Mouse (Mus musculus): Measurements from ENCODE around the gene Surf2.
A peak's percentile ranks its signal among the peaks of the same experiment; 100 is the strongest.

Gene Surf2

DNA sequence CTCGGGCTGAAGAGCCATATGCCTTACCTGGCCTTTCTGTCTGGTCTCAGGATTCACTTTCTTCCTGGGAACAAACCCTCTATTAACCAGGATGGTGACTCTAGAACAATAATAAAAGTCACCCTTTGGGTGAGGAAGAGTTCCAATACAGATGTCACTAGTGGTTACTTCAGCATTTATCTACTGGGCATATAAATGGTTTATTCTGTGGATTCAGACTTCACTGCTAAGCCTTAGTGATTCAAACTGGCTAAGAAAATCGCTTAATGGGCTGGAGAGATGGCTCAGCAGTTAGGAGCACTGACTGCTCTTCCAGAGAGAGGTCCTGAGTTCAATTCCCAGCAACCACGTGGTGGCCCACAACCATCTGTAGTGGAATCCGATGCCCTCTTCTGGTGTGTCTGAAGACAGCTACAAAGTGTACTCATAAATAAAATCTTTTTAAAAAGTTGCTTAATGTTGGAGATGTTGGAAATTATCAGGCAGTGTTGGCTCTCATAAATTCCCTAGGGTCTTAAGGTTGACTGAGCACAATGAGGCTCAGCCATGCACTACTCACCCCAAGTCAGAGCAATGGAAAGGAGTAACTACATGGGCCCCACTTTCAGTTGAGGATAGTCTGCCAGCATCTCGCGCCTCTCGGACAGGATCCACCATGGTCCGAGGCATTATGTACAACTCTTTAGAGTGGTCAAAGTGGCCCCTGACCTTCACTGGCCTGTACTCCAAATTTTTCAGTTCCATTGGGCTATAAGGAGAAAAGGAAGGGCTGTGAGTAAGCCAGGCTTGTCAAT is 1.8 kb upstream of the Surf2 start:
- DNase-seq (ENCODE audit: low spot score): no peak

DNA sequence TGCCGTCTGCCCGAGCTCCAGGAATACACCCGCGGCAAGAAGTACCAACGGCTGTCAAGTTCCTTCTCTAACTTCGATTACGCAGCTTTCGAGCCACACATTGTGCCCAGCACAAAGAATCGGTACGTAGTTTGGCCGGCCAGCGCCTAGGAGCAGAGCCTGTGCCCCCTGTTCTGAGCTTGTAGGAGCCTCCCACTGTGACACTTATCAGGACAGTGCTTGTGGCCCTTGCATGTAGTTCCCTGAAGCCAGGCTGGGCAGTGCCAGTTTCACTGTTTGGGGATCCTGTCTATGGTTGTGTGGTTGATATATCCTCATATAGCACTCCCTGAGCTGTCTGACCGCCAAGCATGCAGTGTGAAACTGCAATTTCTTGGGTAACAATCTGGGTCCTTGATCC is 571 bp downstream of the Surf2 start:
- DNase-seq (ENCODE audit: low spot score): no peak

DNA sequence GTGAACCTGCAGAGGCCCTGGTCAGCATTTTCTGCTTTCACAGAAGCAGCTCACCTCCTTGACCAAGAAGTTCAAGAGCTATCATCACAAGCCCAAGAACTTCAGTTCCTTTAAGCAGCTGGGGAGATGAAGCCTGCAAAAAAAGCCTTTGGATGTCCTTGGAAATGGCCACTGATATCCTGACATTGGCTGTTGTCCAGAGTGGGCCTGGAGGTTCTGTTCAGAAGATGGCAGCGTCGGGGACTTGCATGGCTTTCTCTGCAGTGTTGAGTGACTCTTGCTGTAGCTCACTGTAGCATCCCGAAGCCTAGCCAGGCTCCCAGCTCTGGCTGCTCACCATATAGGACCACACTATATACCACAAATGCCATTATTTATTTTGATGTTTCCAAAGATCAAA is 3.5 kb downstream of the Surf2 start:
- DNase-seq (ENCODE audit: low spot score): no peak

DNA sequence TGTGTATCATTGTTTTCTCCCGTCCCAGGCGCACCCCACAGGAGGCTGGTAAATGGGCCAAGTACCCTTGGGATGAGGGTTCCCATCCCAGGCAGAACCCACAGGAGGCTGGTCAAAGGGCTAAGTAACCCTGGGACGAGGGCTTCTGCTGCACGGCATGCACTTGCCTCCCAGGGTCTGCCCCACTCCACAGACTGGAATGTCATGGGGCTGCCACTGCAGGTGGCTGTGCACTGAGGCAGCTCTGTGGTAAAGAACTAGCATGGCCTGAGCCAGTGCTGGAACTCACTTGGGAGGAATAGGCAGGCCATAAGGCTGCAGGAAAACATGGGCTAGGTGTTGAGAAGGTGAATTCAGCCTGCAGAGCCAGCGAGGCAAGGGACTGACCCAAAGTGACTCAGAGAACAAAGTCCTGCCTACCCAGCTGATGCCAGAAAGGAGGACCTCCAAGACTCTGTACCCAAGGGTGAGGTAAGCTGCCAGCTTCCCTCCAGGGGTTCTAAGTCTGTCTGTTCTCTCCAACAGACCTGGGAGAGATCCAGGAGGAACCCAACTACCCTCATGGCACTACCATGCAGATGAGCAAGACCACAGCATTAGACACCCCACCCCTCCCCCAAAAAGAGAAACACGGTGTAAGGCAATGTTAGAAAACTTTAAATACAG is 4.2 kb downstream of the Surf2 start:
- DNase-seq (ENCODE audit: low spot score): no peak

DNA sequence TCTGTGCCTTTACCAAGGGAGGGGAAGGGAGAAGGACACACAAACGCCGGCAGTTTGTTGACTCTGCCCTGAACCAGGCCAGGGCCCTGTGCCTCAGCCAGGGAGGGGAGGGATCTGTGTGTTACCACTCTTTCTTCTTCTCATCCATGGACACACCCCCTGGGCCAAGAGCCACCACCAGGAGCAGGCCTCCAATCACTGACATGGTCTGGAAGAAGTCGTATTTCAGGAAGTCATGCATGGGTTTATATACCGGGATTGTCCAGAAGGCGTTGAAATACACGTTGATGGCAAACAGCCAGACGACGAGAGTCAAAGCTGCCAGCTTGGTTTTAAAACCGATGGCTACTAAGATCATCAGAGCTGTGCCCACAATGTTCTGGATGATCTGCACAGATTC is 5.6 kb downstream of the Surf2 start:
- DNase-seq (ENCODE audit: low spot score): no peak

DNA sequence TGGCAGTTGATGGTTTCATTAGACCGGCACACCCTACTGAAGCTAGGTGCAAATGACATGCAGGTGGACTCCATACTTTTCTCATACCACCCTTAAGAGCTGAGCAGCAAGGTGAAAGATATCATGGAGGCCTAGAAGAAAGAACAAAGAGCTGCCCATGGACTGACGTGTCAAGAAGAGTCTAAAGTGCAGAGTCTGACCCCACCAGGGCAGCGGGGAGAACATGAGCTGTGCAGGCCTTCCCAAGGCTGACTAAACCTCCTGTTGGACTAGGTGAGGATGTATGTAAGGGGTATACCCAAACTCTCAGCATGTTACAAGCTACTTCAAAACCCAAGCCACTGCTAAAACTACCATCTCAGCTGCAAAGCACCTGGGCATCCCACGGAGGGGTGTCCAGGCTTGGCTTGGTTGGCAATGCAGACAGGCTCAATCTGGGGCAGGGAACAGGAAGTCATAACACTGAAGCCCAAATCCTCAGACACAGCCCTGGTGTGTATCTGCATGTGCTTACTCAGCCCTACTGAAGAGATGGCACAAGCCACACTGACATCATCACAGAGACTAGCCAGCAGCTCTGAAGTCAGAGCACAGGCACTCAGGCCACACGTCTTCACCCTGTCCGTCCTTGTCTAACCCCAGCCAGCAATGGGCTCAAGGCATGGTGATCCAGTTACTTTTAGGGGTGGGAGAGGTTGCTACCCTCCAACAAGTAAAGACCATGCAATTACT is 11.7 kb downstream of the Surf2 start:
- no peak for DNase-seq (ENCODE audit: low spot score)

DNA sequence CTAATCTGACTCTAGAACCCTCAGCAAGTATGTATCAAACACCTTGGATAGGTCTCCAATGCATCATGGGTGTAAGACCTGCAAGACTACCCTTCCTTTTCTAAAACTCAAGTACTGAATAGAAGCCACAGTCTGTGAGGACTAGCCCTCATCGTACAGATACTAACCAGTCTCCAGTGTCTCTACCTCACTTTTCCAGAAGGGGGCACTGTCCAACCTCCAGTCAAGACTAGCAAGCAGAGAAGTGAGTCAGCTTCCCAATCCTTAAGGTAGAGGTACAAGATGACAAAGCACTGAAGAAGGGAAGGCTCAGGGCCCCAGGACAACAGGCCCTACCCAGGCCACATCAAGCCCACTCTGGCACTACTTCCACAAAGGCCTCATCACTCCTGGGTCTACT is 14.2 kb downstream of the Surf2 start:
- peak; percentile 45 for DNase-seq (ENCODE audit: low spot score)

DNA sequence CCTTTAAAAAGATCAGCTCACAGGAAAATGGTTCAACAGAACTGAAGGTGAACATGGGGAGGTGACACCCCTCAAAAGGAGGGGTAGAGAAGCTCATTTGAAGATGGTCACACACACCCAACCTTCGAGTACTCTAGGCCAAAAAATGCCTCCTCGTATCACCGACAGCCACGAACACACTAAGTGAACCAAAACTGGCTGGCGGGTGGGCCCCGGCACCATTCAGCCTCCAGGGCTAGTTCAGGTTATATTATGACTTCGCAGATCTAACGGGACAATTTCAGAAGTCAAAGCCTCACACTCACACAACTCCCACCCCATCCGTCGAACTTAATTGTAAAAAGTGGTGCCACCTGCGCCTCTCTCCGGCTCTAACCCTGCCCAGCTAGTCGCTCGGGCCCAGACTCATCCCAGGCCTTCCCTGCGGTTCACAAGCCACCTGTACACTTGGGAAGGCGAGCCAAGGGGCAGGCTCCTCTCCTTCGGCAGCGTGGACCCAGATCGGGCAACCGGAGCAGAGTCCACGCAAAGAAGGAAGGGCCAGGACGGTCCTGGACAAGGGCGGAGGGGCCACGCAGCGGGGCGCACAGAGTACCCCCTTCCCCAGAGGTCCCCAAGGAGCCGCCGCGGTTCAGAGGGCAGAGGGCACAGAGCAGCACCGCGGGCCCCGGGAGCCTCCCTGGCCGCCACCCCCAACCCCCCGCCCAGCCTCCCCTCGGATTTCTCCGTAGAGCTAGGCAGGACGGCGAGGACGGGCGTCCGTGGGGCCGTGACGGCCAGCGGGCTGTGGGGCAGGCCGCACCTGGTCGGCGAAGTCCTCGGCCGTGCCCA is 16.5 kb downstream of the Surf2 start:
- DNase-seq (ENCODE audit: low spot score): no peak

DNA sequence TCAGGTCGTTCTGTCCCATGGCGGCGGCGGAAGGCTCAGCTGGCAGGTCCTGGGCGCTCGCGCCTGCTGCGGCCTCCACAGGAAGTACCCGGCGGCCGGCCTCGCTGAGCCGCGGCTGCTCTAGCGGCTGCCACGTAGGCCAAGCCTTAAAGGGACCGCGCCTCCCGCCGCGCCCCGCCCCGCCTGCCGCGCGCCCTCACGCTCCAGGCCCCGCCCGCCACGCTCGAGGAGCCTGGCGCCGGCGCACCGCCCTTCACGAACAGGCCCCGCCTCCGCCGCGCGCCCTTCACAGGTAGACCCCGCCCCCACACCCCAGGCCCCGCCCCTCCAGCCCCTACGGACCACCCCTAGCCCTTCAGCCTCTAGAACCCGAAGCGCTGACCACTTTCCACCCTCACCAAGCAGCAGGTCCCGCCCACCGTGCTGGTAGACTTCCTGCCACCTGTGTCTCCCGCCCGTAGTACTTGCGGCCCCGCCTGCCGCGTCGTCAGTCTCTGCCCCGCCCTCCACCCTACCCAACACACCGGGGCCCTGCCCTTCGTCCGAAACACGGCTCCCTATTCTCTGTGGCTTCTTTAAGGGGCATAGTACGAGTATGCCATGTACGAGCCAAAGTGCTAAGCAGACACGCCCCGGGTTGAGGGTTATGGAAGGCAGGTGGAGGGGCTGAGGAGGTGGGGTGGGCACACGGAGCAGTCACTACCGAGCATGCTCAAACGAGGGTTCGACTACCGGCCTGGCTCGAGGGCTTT is 17.3 kb downstream of the Surf2 start, which contains the start of the genes Surf4 and Stkld1:
Gene Surf4 (minus strand): TSS at position 625 of the 752 bp plus-strand sequence.
Gene Stkld1 (plus strand): TSS at position 744 of the 752 bp plus-strand sequence.
- DNase-seq (ENCODE audit: low spot score): peak; percentile 98

DNA sequence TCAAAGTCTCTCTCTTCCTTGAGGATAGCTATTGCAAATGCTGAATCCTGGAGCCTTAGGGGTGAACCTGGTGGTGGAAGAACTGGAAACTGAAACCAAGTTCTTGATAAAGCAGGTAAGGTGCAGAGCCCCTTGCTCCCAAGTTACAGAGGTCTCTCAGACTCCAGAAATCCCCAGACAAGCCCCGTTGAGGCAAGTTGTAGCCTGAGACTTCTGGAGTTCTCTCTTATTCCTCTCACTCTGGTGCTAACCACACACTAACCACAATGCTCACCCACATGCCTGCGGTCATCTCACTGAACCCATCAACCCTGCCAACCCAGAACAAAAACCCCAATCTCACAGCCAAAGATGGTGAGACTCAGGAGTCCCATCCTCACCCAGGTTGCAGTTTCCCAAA is 19.1 kb downstream of the Surf2 start:
- no peak for DNase-seq (ENCODE audit: low spot score)

DNA sequence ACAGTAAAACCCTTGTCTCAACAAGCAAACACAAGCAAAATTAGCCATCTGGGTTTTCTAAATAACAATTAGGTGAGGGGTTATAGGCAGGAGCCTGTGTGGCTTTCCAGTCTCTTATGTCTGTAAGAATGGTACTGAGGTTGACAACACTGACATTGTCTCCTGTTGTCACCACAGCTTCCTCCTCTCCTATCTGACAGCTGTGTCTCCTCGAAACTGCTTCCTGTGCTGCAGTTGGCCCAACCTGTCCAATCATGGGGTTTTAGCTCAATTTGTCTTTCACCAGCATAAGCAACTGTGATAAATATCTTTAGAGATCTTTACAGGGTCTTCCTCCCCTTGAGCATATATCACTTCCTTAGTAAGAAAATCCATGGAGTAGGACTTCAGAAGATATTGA is 20.3 kb downstream of the Surf2 start:
- DNase-seq (ENCODE audit: low spot score): no peak

DNA sequence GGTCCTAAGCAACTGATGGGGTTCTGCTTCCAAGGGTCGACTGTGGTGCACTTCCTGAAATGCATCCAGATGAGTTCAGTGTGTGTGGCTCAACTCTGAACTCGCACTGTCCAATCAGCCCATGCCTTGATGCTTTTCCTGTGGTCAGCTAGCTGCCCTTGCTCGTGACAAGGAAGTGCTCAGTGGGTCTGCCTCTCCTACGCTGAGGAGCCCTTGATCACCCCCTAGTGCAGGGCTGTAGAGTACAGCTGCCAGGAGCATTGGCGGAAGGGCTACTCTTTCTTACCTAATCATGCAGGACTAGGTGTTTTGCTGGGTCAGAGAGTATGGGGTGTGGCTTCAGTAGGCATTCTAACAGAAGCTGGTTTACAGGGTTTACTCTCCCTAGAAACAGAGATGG is 25.4 kb downstream of the Surf2 start:
- no peak for DNase-seq (ENCODE audit: low spot score)

DNA sequence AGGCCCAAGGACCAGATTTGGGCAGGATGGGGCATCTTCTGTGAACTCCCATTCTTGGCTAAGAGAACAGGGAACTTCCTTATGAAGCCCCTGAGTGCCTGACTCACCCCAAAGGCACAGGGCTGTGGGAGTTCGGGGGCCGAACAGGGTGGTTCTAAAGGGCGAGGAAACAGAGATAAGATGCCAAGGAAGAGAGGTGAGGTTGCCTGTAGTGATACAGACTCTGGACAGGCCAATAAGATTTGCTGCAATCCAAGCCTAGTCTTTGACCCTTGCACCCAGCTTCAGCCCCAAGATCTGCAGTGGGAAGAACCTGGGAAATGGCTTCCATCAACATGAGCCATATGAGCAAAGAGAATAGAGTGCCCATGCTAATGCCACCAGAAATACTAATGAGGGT is 27.1 kb downstream of the Surf2 start:
- DNase-seq (ENCODE audit: low spot score): no peak

DNA sequence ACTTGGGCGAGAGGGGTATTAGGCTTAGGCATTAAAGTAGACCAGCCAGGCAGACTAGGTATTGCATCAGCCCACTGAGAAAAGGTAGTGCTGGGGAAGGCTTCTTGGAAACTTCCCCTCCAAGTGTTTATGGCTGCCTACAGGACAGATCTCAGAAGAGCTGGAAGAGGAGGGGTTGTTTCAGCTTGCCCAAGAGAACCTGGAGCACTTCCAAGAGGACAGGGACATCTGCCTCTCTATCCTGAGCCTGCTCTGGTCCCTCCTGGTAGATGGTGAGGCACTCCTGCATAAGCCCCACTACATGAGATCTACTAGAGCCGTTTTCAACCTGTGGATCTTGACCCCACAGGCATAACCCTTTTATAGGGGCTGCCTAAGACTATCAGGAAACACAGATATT is 34.2 kb downstream of the Surf2 start:
- no peak for DNase-seq (ENCODE audit: low spot score)

DNA sequence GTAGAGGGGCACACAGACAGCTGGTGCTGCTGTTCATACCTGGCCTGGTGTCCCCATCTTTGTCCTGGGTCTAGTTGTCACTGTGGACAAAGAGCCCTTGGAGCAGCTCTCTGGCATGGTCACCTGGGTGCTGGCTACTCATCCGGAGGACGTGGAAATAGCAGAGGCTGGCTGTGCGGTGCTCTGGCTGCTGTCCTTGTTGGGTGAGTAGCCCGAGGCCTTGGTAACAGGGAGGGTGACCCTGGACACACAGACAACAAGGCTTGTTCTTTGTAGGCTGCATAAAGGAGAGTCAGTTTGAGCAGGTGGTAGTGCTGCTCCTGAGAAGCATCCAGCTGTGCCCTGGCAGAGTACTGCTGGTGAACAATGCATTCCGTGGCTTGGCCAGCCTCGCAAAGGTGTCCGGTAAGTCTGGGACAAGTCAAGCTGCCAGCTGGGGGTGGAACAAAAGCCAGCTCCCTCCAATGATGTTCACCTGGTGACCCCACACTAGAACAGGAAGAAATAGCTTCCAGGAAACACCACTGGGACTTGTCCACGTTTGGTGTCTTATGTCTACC is 35.3 kb downstream of the Surf2 start:
- DNase-seq (ENCODE audit: low spot score): no peak

DNA sequence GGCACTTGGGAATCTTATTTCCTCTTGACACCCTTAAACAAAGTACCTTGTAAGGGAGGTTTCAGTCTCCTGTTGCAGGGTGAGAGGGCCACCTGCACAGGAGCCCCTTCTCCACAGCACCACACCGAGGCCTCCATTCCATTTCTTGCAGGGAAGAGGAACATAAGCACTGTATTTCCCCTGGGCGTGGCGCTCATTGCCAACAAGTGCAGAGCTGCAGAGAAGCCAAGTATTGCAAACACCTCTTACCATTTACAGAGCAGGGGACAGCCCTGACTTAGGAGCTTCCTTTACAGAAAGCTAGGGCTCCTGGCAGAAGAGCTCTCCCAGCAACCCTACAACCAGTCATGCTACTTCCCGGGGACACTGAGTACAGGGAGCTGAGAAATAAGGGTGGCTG is 36.0 kb downstream of the Surf2 start:
- no peak for DNase-seq (ENCODE audit: low spot score)

DNA sequence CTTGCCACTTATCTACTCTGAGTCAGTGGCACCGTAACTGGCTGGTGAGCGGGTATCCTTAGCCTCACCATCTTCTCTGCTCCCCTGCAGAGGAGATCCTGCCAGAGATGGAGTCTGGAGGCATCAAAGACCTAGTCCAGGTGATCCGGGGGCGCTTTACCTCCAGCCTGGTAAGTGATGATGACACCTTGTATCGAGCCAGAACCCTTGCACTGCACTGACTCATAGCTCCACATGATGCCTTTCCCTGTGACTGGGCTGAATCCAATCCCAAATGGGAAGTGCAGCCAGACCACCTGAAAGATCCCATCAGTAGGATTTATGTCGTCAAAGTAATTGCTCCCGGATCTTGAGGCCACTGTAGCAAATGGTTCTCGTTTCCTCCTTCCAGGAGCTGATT is 36.7 kb downstream of the Surf2 start:
- DNase-seq (ENCODE audit: low spot score): no peak

DNA sequence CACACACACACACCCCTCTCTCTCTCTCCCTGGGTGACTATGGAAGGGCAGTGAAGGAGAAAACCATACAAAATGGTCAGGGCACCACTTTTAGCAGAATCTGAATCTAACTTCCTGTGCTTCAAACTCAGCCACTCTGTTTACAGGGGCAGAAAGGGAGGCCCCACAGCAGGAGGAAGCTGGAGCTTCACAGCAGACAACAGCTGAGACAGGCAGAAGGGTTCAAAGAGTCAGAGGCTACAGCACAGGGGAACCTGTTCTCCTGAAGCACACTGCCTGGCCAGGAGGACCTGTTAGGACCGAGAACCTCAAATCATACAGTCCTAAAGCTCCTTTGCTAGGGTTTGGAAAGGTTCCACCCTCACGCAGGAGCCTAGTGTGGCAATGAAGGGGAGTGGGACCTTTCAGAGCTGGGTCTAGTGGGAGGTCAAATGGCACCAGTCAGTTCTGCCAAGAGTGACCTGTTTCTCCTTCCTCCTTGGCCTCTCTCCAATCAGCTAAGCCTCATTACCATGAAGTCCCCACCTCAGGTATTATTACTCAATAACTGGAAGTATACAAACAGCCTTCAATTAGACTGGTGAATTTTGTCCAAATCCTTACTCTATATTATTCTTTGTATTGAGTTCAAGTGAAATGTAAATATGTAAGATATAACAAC is 38.7 kb downstream of the Surf2 start:
- DNase-seq (ENCODE audit: low spot score): no peak

DNA sequence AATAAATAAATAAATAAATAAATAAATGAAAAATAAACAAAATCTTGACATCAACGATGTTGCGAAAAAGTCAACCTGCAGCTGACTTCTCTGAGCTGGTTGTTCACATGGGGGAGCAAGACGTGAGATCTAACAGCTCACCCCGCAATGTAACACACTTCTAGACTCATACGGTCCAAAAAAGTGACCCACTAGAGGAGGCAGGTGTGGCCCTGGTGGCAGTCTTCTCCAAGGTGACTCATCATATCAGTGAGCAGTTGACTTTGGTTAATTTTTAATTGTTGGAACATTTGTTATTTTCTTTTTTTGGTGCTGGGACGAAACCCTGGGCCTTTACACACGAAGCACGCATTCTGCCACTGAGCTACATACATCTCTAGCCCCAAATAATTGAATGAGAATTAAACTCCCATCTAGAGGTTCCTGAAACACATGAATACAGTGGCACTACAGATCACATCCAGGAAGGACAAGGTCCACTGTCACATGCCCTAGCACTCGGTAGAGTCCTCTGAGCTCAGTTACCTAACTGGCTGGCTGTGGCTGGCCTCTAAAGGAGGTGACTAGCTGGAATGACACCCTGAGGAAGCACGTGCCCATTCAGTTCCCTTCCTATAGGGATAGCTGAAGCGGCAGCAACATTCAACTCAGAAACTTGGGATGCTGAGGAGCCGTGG is 40.8 kb downstream of the Surf2 start:
- DNase-seq (ENCODE audit: low spot score): peak; percentile 84

DNA sequence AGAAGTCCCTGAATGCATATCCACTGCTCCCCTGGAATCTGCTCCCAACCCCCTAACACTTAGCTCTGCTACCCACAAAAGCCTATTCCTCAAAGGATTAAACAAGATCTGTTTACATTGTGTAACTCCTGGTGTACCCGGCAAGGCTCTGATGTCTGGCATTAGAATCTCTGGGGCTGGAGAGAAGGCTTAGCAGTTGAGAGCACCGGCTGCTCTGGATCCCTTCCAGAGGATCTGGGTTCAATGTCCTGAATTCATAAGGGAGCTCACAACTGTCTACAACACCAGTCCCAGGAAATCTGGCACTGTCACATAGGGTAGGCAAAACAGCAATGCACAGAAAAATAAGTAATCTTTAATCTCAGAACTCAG is 41.3 kb downstream of the Surf2 start:
- DNase-seq (ENCODE audit: low spot score): no peak

Data from yolk sac, embryonic 10.5 days (tissue).